Mouse (Mus musculus): ENCODE measurements around the gene Parm1.

Gene Parm1

GRCm38 (mm10) chr5:91517480-91518301, at the start of gene Parm1:
TSS of gene Parm1 (plus strand) at chr5:91517615.
- peak; percentile 89 for DNase-seq (ENCODE audit: low read depth, low spot score)

GRCm38 (mm10) chr5:91475241-91475640, 42.2 kb upstream of the Parm1 start:
- DNase-seq (ENCODE audit: low read depth, low spot score): no peak

- no peak for DNase-seq (ENCODE audit: low read depth, low spot score)
These were observed 40.6 kb upstream of the Parm1 start for GRCm38 (mm10) chr5:91476863-91477262.

- no peak for DNase-seq (ENCODE audit: low read depth, low spot score)
These were observed 38.7 kb upstream of the Parm1 start for GRCm38 (mm10) chr5:91478673-91479072.

- no peak for DNase-seq (ENCODE audit: low read depth, low spot score)
These were observed 37.3 kb upstream of the Parm1 start for GRCm38 (mm10) chr5:91480129-91480528.

GRCm38 (mm10) chr5:91484324-91484723, 33.1 kb upstream of the Parm1 start:
- DNase-seq (ENCODE audit: low read depth, low spot score): no peak

- DNase-seq (ENCODE audit: low read depth, low spot score): no peak
These were observed 23.0 kb upstream of the Parm1 start for GRCm38 (mm10) chr5:91494456-91494855.

GRCm38 (mm10) chr5:91501361-91501760, 16.1 kb upstream of the Parm1 start:
- no peak for DNase-seq (ENCODE audit: low read depth, low spot score)

GRCm38 (mm10) chr5:91502366-91502765, 15.0 kb upstream of the Parm1 start:
- DNase-seq (ENCODE audit: low read depth, low spot score): no peak

GRCm38 (mm10) chr5:91504320-91504922, 13.0 kb upstream of the Parm1 start:
- DNase-seq (ENCODE audit: low read depth, low spot score): no peak

- no peak for DNase-seq (ENCODE audit: low read depth, low spot score)
These were observed 338 bp upstream of the Parm1 start for GRCm38 (mm10) chr5:91517077-91517476.

- DNase-seq (ENCODE audit: low read depth, low spot score): no peak
These were observed 931 bp downstream of the Parm1 start for GRCm38 (mm10) chr5:91518302-91518790.

GRCm38 (mm10) chr5:91518946-91519345, 1.5 kb downstream of the Parm1 start:
- DNase-seq (ENCODE audit: low read depth, low spot score): no peak

- peak; percentile 49 for DNase-seq (ENCODE audit: low read depth, low spot score)
These were observed 2.1 kb downstream of the Parm1 start for GRCm38 (mm10) chr5:91519521-91519920.

- DNase-seq (ENCODE audit: low read depth, low spot score): no peak
These were observed 15.5 kb downstream of the Parm1 start for GRCm38 (mm10) chr5:91532748-91533496.

- DNase-seq (ENCODE audit: low read depth, low spot score): no peak
These were observed 41.7 kb downstream of the Parm1 start for GRCm38 (mm10) chr5:91559071-91559610.

- no peak for DNase-seq (ENCODE audit: low read depth, low spot score)
These were observed 42.3 kb downstream of the Parm1 start for GRCm38 (mm10) chr5:91559711-91560110.

GRCm38 (mm10) chr5:91561394-91561793, 44.0 kb downstream of the Parm1 start:
- no peak for DNase-seq (ENCODE audit: low read depth, low spot score)

GRCm38 (mm10) chr5:91562486-91562885, 45.1 kb downstream of the Parm1 start:
- DNase-seq (ENCODE audit: low read depth, low spot score): no peak

GRCm38 (mm10) chr5:91564054-91564453, 46.6 kb downstream of the Parm1 start:
- no peak for DNase-seq (ENCODE audit: low read depth, low spot score)

GRCm38 (mm10) chr5:91565458-91565857, 48.0 kb downstream of the Parm1 start:
- no peak for DNase-seq (ENCODE audit: low read depth, low spot score)

- no peak for DNase-seq (ENCODE audit: low read depth, low spot score)
These were observed 49.2 kb downstream of the Parm1 start for GRCm38 (mm10) chr5:91566591-91566990.

Measured in forelimb bud, embryonic 11.5 days (tissue).